Mouse (Mus musculus) CH12.LX (cell line): ENCODE measurements around the gene Moxd1. TPM values are rescaled to one million over a fixed set of nuclear protein-coding genes. Genes with fewer than 3 reads are reported as not detected.

Experiments used
- DNase-seq: peaks from one replicate; pipeline ENCODE4 v3.0.0-alpha.2; 2013; ENCODE audit errors: extremely low read depth
- H3K27ac ChIP-seq: 2 replicates; pipeline ENCODE4 v1.5.1; 2012; ENCODE audit warnings: low read depth, mild to moderate bottlenecking, control low read depth, moderate library complexity; ENCODE audit not compliant: insufficient read depth
- H3K27me3 ChIP-seq: replicated peaks from 2 replicates; pipeline ENCODE3; 2012; ENCODE audit warnings: inconsistent platforms
- H3K36me3 ChIP-seq, 2 experiments: replicated peaks in 1 of 2; 2 replicates each; pipeline versions ENCODE3 to v1.6.1; 2012; ENCODE audit warnings: inconsistent platforms in 1 of 2, low read length in 1 of 2, mild to moderate bottlenecking in 1 of 2, mixed read lengths in 1 of 2, moderate library complexity in 1 of 2; ENCODE audit not compliant: control insufficient read depth in 1 of 2, insufficient read depth in 1 of 2
- H3K4me1 ChIP-seq, 2 experiments: 2 replicates each; pipeline ENCODE4 v1.6.1; 2012; ENCODE audit warnings: inconsistent platforms in 1 of 2, moderate library complexity in 1 of 2; ENCODE audit not compliant: insufficient read depth in 2 of 2, control insufficient read depth in 1 of 2
- H3K4me2 ChIP-seq: 2 replicates; pipeline ENCODE4 v1.6.1; 2012; ENCODE audit warnings: low read depth, mild to moderate bottlenecking, control low read depth; ENCODE audit not compliant: poor library complexity, insufficient read depth, severe bottlenecking
- H3K4me3 ChIP-seq, 3 experiments: fragments of 150-350 bp in 1 of 3; sonication (generic) in 1 of 3; replicated peaks in 1 of 3; 2 replicates each; pipeline versions ENCODE3 to v1.5.1; 2011 to 2012; ENCODE audit warnings: low read depth in 2 of 3, low read length in 2 of 3, mild to moderate bottlenecking in 2 of 3, moderate library complexity in 2 of 3, control low read depth in 1 of 3, improper control_type of control experiment in 1 of 3, inconsistent platforms in 1 of 3, mixed read lengths in 1 of 3; ENCODE audit not compliant: poor library complexity in 1 of 3
- H3K79me2 ChIP-seq: replicated peaks from 2 replicates; pipeline ENCODE4 v1.6.1; 2012; ENCODE audit warnings: mild to moderate bottlenecking, moderate library complexity; ENCODE audit not compliant: control insufficient read depth, poor library complexity, insufficient read depth, severe bottlenecking; ENCODE audit errors: extremely low read depth
- H3K9ac ChIP-seq: 2 replicates; pipeline ENCODE4 v1.6.1; 2012; ENCODE audit warnings: low read depth, mild to moderate bottlenecking, control low read depth, moderate library complexity; ENCODE audit not compliant: insufficient read depth
- H3K9me3 ChIP-seq: replicated peaks from 2 replicates; pipeline ENCODE3; 2012; ENCODE audit warnings: low read length, inconsistent platforms, mixed read lengths
- CHD1 ChIP-seq: IDR thresholded peaks from 2 replicates; pipeline ENCODE4 v1.6.1; 2012; ENCODE audit warnings: low read depth, low read length, improper control_type of control experiment, inconsistent platforms
- CHD2 ChIP-seq: IDR thresholded peaks from 2 replicates; pipeline ENCODE4 v1.6.1; 2011; ENCODE audit warnings: low read length, improper control_type of control experiment
- CTCF ChIP-seq, 2 experiments: IDR thresholded peaks in 1 of 2; conservative IDR thresholded peaks in 1 of 2; 2 replicates each; pipeline ENCODE4 v1.5.1; 2011 to 2012; ENCODE audit warnings: low read depth in 2 of 2, low read length in 2 of 2, improper control_type of control experiment in 1 of 2, inconsistent platforms in 1 of 2, mild to moderate bottlenecking in 1 of 2, moderate library complexity in 1 of 2
- E2F4 ChIP-seq: IDR thresholded peaks from 2 replicates; pipeline ENCODE4 v1.6.1; 2011; ENCODE audit warnings: low read depth, low read length, improper control_type of control experiment; ENCODE audit not compliant: insufficient replicate concordance
- ELF1 ChIP-seq: IDR thresholded peaks from 2 replicates; pipeline ENCODE4 v1.6.1; 2014; ENCODE audit warnings: low read depth, mild to moderate bottlenecking, inconsistent platforms, low read length, improper control_type of control experiment
- GABPA ChIP-seq: IDR thresholded peaks from 2 replicates; pipeline ENCODE4 v1.6.1; 2012; ENCODE audit warnings: low read depth, low read length, improper control_type of control experiment, inconsistent platforms; ENCODE audit not compliant: insufficient replicate concordance
- HCFC1 ChIP-seq: IDR thresholded peaks from 2 replicates; pipeline ENCODE4 v1.6.1; 2012; ENCODE audit warnings: low read depth, mild to moderate bottlenecking, inconsistent platforms, low read length, improper control_type of control experiment
- IRF4 ChIP-seq: IDR thresholded peaks from 2 replicates; pipeline ENCODE4 v1.6.1; 2014; ENCODE audit warnings: low read depth, mild to moderate bottlenecking, inconsistent platforms, low read length, improper control_type of control experiment
- JUN ChIP-seq: IDR thresholded peaks from 2 replicates; pipeline ENCODE4 v1.6.1; 2011; ENCODE audit warnings: low read depth, mild to moderate bottlenecking, low read length, improper control_type of control experiment, moderate library complexity; ENCODE audit not compliant: insufficient read depth
- KAT2A ChIP-seq: IDR thresholded peaks from 2 replicates; pipeline ENCODE4 v1.6.1; 2012; ENCODE audit warnings: low read length, improper control_type of control experiment, inconsistent platforms; ENCODE audit not compliant: insufficient replicate concordance
- MAFK ChIP-seq: IDR thresholded peaks from 2 replicates; pipeline ENCODE4 v1.6.1; 2011; ENCODE audit warnings: low read length, improper control_type of control experiment; ENCODE audit not compliant: insufficient replicate concordance
- MAZ ChIP-seq: IDR thresholded peaks from 2 replicates; pipeline ENCODE4 v1.6.1; 2012; ENCODE audit warnings: low read depth, mild to moderate bottlenecking, inconsistent platforms, low read length, improper control_type of control experiment, moderate library complexity
- MEF2A ChIP-seq: IDR thresholded peaks from 2 replicates; pipeline ENCODE4 v1.6.1; 2014; ENCODE audit warnings: low read depth, mild to moderate bottlenecking, inconsistent platforms, low read length, improper control_type of control experiment, borderline replicate concordance
- MYC ChIP-seq: IDR thresholded peaks from 2 replicates; pipeline ENCODE4 v1.6.1; 2011; ENCODE audit warnings: low read depth, mild to moderate bottlenecking, improper control_type of control experiment, low read length
- POLR2A ChIP-seq: IDR thresholded peaks from 2 replicates; pipeline ENCODE4 v1.6.1; 2011; ENCODE audit warnings: low read depth, mild to moderate bottlenecking, improper control_type of control experiment, low read length
- RCOR1 ChIP-seq: conservative IDR thresholded peaks from 2 replicates; pipeline ENCODE4 v1.6.1; 2012; ENCODE audit warnings: low read depth, mild to moderate bottlenecking, inconsistent platforms, low read length, improper control_type of control experiment
- SIN3A ChIP-seq: IDR thresholded peaks from 2 replicates; pipeline ENCODE4 v1.6.1; 2012; ENCODE audit warnings: low read length, improper control_type of control experiment, inconsistent platforms
- SMC3 ChIP-seq: IDR thresholded peaks from 2 replicates; pipeline ENCODE4 v1.6.1; 2011; ENCODE audit warnings: low read depth, low read length, improper control_type of control experiment
- TBP ChIP-seq: conservative IDR thresholded peaks from 2 replicates; pipeline ENCODE4 v1.6.1; 2011; ENCODE audit warnings: low read depth, low read length, improper control_type of control experiment
- TCF12 ChIP-seq: IDR thresholded peaks from 2 replicates; pipeline ENCODE4 v1.6.1; 2014; ENCODE audit warnings: low read depth, mild to moderate bottlenecking, inconsistent platforms, low read length, improper control_type of control experiment
- USF2 ChIP-seq: conservative IDR thresholded peaks from 2 replicates; pipeline ENCODE4 v1.6.1; 2011; ENCODE audit warnings: low read depth, low read length, improper control_type of control experiment
- ZC3H11A ChIP-seq: IDR thresholded peaks from 2 replicates; pipeline ENCODE4 v1.6.1; 2012; ENCODE audit warnings: low read depth, mild to moderate bottlenecking, inconsistent platforms, low read length, improper control_type of control experiment
- ZKSCAN1 ChIP-seq: IDR thresholded peaks from 2 replicates; pipeline ENCODE4 v1.6.1; 2012; ENCODE audit warnings: low read depth, inconsistent platforms, low read length, improper control_type of control experiment, borderline replicate concordance
- ZMIZ1 ChIP-seq: IDR thresholded peaks from 2 replicates; pipeline ENCODE4 v1.6.1; 2012; ENCODE audit warnings: low read depth, mild to moderate bottlenecking, inconsistent platforms, low read length, improper control_type of control experiment
- ZNF384 ChIP-seq: IDR thresholded peaks from 2 replicates; pipeline ENCODE4 v1.6.1; 2012; ENCODE audit warnings: low read depth, low read length, improper control_type of control experiment, inconsistent platforms
- dilution Hi-C: fragments of 300-500 bp; cut with MboI; formaldehyde crosslinking; loops from 2 replicates; pipeline ENCODE4 v1.14.3; 2020; ENCODE audit warnings: low sequenced_read_pairs; ENCODE audit not compliant: extremely low pct_unique_long_range_greater_than_20kb, extremely low pct_ligation_motif_present
- in situ Hi-C: fragments of 300-500 bp; cut with MboI; formaldehyde crosslinking; loops from 3 replicates; pipeline ENCODE4 v1.14.3; 2019; ENCODE audit warnings: low sequenced_read_pairs, low pct_ligation_motif_present, low pct_unique_long_range_greater_than_20kb, mixed read lengths
- polyA plus RNA-seq: library from polyadenylated mRNA; unstranded; fragments of >175 nt; gene quantifications from 2 replicates; pipeline ENCODE4 v1.2.1, GENCODE M21; 2012; ENCODE audit warnings: low read depth; ENCODE audit not compliant: insufficient read length
- total RNA-seq, 2 experiments: library from RNA; depleted of rRNA; stranded (reverse); fragments of 300-350 nt in 1 of 2; fragments of >200 nt in 1 of 2; gene quantifications; 2 replicates each; pipeline ENCODE4 v1.2.3; 2012 to 2014

Gene Moxd1
- total and polyA plus RNA-seq, 3 experiments, result not detected

DNA sequence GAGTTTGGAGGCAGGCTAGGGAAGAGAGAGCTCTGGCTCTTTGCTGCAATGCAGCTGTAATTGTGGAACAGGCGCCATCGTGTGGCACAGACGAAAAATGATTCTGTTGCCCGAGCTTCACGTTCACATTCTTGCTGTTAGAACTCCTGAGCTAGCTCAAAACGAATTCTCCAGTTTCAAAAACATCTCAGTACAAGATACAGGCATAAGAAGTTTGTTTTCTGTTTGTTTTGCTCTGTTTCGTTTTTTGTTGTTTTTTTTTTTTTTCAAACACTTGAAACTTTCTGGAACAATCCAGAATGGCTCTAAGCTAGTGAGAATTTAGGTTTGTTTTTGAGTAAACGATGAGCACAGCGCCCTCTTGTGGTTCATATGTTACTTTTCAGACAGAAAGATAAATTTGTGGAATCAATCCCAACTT, 88.9 kb downstream of the Moxd1 start (continued):
- TF ChIP-seq POLR2A (no peak), MAZ (no peak), ZMIZ1 (no peak), KAT2A (no peak), ZC3H11A (no peak), TBP (no peak), CHD1 (no peak), CTCF (conservative IDR thresholded peaks at IDR 0.05 in 1 of 2, IDR thresholded peaks at IDR 0.05 in 1 of 2; ENCODE audit: low read depth in 2 of 2, low read length in 2 of 2) (peak; percentile 56 to 72; a peak in 3 of 4 replicates), SMC3 (peak; percentile 57), MYC (no peak), RCOR1 (no peak)

DNA sequence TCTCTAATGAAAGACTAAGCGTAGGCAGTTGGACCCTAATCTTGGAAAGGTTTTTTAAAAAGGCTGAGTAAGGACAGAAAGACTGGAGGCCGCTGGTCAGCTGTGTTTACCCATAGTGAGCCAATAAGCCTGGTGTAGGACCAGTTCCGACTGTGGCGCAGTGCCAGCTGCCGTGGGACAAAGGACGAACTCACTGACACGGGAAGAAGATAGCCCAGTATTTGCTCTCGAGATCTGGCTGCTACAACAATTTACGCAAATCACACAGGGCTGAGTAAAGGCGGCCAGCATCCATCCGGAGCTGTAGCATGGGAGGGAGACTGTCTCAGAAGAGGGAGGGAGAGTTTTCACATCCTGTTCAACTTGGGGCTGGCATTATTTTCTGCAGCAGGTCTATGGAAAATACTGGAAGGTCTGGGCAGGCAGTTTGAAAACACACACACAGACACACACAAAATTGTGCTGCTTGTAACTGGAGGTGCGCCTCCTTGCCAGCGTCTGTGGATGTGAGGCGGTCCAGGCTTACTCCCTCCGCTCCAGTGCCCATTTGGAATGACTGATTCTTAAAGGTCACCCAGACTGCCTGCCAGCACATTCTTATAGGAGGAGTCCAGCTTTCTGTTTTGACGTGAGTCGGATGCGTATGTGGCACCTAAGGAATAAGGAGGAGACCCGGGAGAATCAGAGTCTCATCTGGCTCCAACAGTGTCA, 94.0 kb downstream of the Moxd1 start:
- no peak for DNase-seq
- Histone ChIP-seq H3K4me1 (peaks cover 0 to 8% of the 10 kb centered on the region in 2 experiments; a peak in 2 of 4 replicates), H3K4me2 (no peak overlapping the region), H3K9ac (no peak overlapping the region), H3K27me3 (no peaks in the 10 kb centered on the region), H3K9me3 (no peaks in the 10 kb centered on the region)
- dilution Hi-C loops, result no loop called here
- TF ChIP-seq E2F4, result no peak
- TF ChIP-seq CHD1, result no peak
- no peak for TF ChIP-seq ZNF384
- no peak for TF ChIP-seq ZC3H11A
- TF ChIP-seq ZMIZ1, result no peak
- no peak for TF ChIP-seq ZKSCAN1
- TF ChIP-seq IRF4, result no peak
- TF ChIP-seq, all 38 proteins: peak for 0
- no peak overlapping the region for H3K4me3 ChIP-seq
- H3K36me3 ChIP-seq, result no peaks in the 10 kb centered on the region
- in situ Hi-C loops, result loop anchor here (25.0 kb wide), 1 partner anchor 355 kb away; the partner anchor contains the start of genes Taar4 and Taar5
- no peaks in the 10 kb centered on the region for H3K79me2 ChIP-seq
- no peak overlapping the region for H3K27ac ChIP-seq

DNA sequence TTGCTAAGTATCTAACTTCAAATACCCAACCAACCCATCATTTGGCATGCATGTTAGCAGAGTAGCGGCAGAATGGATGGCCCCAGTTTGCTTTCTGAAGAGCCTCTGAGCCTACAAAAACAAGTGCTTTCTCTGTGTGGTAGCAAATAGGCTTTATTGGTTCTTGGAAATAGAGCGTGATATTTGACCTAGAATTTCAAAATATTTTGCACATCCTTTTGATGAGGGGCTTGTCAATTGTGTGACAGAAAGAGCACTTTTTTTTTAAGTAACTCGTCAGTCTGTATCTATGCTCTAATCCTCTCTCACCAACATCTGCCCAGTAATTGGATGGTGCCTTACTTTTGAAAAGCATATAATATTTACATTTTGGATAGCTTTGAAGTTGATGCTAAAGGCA, 97.0 kb downstream of the Moxd1 start:
- in situ Hi-C loops, result loop anchor here (25.0 kb wide), 1 partner anchor 358 kb away; the partner anchor contains the start of genes Taar4 and Taar5
- dilution Hi-C loops, result no loop called here
- TF ChIP-seq ZMIZ1, result no peak
- TF ChIP-seq JUN, result no peak
- TF ChIP-seq POLR2A, result no peak
- TF ChIP-seq TBP, result no peak
- no peak for TF ChIP-seq MAZ
- no peak for TF ChIP-seq CHD2
- TF ChIP-seq MEF2A, result no peak
- TF ChIP-seq USF2, result no peak
- no peak for TF ChIP-seq ELF1
- no peak for TF ChIP-seq TCF12
- TF ChIP-seq KAT2A, result no peak
- TF ChIP-seq GABPA, result no peak
- TF ChIP-seq MAFK, result no peak
- no peak for TF ChIP-seq CHD1
- no peak for TF ChIP-seq SIN3A
- no peak for TF ChIP-seq HCFC1
- TF ChIP-seq ZNF384, result no peak
- Histone ChIP-seq H3K36me3 (no peaks in the 10 kb centered on the region), H3K9me3 (no peaks in the 10 kb centered on the region), H3K27me3 (no peaks in the 10 kb centered on the region), H3K4me1 (peaks cover 0 to 8% of the 10 kb centered on the region in 2 experiments; a peak in 2 of 4 replicates), H3K4me2 (no peak overlapping the region), H3K27ac (no peak overlapping the region), H3K4me3 (no peak overlapping the region), H3K9ac (no peak overlapping the region), H3K79me2 (no peaks in the 10 kb centered on the region)
- no peak for DNase-seq
